Mouse (Mus musculus) thymus, postnatal 14 days (tissue): ENCODE data around the gene Ccdc87.
A peak's percentile ranks its signal among the peaks of the same experiment; 100 is the strongest.

Experiments used
- DNase-seq: peaks from one replicate; pipeline ENCODE4 v3.0.0; 2021

The Ccdc87 gene

GRCm38 (mm10) chr19:4839149-4839548 is at the start of gene Ccdc87, which contains the start of gene Ccs:
Gene Ccdc87, plus strand, starts transcription at chr19:4839366.
Gene Ccs, minus strand, starts transcription at chr19:4839332.
- DNase-seq, result peak; percentile 95

DNA sequence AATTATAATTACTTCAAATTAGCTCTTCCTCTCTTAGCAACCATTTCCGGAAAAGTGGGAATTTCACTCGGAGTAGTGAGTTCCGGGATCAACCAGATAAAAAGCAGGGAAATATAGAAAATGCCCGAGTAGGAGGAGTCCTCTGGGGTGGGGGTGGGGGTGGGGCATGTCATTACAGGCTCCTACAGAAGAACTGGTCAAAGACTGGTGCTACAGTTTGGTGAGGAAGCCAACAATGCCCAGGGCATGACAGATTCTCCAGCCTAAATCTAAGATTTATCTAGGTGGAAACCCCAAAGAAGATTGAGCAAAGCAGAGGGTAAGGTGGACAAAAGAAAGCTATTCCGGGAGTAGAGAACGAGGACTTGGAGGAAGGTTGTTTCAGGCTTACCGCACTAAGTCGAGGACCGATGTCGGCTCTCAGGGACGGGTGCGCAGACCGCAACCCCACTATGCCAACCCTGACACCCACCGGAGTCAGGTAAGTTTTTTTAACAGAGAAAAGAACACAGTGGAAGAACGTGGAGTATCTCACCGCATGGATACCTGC is 45.8 kb upstream of the Ccdc87 start:
- no peak for DNase-seq

DNA sequence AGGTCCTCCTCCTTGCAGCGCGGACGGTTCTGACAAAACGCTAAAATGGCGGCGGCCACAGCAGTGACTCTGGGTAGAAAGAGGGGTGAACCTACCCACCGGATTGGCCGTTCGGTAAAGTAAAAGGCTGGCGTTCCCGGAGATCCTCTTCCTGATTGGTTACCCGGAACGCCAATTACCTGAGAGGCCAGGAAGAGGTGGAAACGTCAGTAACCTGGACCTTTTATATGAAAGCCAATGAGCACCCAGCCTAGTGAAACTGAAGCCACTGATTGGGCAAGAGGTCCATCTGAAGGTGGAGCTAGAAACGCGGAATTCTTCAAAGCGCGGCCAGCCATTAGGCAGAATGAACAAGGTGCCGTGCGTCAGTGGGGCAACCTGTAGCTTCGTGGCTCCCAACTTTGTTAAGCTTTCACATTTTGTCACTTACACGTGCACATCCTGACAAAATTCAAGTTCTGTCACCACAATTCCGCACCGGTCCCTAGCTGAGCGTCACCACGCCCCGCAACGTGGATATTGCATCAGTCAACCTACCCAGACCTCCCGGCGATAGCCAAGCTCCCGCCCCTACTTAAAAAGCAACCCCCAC is 45.2 kb upstream of the Ccdc87 start, which contains the start of gene Rbm4:
Gene Rbm4, minus strand, starts transcription at position 71 of the 592 bp plus-strand sequence.
- peak; percentile 97 for DNase-seq

GRCm38 (mm10) chr19:4795929-4796328 is 43.2 kb upstream of the Ccdc87 start:
- no peak for DNase-seq

DNA sequence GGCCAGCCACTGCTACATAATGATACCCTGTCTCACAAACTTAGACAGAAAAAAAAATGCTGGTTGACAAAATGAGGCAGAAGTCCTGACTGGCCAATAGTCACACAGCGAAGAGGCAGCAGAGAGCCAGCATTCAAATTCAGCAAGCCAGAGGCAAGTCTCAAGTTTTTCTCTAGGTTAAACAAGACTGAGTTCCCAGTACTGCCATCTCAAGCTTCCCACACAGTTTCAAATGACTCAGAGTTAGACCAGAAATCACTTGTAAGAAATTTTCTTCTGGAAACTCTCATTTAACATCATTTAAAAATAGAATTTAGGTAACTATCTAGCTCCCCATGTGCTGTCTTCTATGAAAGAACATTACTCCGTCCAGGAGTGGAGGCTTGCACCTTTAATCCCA is 41.3 kb upstream of the Ccdc87 start:
- no peak for DNase-seq

GRCm38 (mm10) chr19:4799083-4799482 is 40.1 kb upstream of the Ccdc87 start:
- DNase-seq, result no peak

GRCm38 (mm10) chr19:4802691-4803091 is 36.5 kb upstream of the Ccdc87 start:
- no peak for DNase-seq

DNA sequence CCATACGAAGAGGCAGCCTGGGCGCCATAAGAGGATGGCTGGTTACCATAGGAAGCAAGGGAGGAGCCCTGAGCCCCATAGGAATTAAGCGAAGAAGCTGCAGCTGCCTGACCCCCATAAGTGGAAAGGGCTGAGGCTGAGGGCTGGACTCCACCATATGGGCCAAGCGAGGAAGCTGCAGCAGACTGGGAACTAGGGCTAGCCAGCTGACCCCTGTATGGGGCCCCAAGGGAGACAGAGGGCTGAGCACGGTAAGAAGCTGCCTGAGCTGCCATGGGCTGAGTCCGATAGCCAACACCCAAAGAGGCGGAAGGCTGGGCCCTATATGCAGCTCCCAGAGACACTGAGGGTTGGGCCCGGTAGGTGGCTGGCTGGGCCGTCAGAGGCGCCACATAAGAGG is 35.9 kb upstream of the Ccdc87 start:
- DNase-seq, result no peak

- no peak for DNase-seq
Measured at GRCm38 (mm10) chr19:4810309-4810708, 28.9 kb upstream of the Ccdc87 start.

DNA sequence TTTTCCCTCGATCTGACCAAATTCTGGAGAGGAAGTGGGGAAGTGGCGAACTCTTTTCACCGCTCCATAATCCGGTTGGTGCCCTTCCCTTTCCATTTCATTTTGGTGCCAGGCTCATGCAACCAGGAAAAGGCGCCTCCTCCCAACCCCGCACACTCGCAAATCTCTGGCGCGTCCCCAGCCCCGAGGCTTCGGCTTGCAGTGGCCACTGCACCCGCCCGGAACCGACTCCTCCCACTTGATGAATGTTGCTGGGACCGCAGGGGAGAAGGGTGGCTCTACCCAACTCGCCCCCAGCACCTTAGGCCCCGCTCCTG is 28.5 kb upstream of the Ccdc87 start:
- no peak for DNase-seq

GRCm38 (mm10) chr19:4811063-4811908 is 27.9 kb upstream of the Ccdc87 start, which contains the start of the genes Gm21992 and Rbm14:
Gene Gm21992, minus strand, starts transcription at chr19:4811612.
Gene Rbm14, minus strand, starts transcription at chr19:4811634.
- DNase-seq, result peak; percentile 96

- DNase-seq, result no peak
Measured at GRCm38 (mm10) chr19:4811909-4812242, 27.3 kb upstream of the Ccdc87 start.

- peak; percentile 26 for DNase-seq
Measured at GRCm38 (mm10) chr19:4812334-4812949, 26.7 kb upstream of the Ccdc87 start.

GRCm38 (mm10) chr19:4813015-4813414 is 26.2 kb upstream of the Ccdc87 start:
- DNase-seq, result peak; percentile 52

DNA sequence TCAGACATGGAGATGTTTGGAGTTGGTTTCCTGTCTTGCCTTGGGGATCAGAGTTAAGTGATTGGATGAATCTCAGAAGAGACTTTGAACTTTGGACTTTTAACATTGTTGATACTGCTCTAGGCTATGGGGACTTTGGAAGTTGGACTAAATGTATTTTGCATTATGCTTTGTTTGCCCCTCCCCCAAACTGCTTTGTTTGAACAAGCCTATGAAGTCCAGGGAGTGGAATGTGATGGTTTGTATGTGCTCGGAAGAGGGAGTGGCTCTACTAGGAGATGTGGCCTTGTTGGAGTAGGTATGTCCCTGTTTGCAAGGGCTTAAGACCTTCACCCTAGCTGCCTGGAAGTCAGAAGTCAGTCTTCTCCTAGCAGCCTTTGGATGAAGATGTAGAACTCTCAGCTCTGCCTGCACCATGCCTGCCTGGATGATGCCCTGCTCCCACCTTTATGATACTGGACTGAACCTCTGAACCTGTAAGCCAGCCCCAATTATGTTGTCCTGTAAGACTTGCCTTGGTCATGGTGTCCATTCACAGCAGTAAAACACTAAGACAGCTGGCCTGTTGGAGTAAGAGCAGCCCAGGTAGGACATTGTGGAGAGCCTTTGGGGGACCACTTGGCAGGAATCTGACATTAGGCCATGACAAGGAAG is 21.9 kb upstream of the Ccdc87 start:
- DNase-seq, result no peak

- DNase-seq, result no peak
Measured at GRCm38 (mm10) chr19:4820678-4821303, 18.4 kb upstream of the Ccdc87 start.

DNA sequence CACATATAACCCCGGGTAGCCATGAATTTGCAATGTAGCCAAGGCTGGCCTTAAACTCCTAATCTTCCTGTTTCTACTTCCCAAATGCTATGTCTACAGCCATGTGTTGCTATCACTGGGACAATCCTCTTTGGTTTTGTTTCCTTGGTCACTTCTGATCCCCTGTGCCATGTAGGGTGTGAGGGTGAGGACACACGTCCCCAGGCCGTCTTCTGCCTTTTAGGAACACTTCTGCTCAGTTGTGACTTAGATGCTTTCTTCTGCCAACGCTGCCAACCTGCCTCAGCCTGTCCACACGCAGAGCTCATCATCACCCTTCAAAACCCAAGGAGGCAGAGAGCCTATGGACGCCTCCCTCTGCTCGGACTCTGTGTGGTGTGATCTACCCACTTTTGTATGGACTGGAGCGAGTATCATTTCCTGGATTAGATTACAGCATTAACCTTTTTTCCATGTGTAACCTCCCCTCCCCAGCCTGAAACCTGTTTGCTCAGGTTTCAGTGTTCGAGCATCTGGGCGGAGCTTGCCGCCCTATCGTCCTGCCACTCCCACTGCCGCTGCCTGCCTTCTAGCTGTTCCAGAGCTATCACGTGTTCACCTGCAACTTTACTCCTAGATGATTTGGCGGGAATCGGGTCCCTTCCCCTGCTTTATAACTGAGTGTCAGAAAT is 10.6 kb upstream of the Ccdc87 start:
- DNase-seq, result no peak

- DNase-seq, result no peak
Measured at GRCm38 (mm10) chr19:4829156-4829555, 10.0 kb upstream of the Ccdc87 start.

DNA sequence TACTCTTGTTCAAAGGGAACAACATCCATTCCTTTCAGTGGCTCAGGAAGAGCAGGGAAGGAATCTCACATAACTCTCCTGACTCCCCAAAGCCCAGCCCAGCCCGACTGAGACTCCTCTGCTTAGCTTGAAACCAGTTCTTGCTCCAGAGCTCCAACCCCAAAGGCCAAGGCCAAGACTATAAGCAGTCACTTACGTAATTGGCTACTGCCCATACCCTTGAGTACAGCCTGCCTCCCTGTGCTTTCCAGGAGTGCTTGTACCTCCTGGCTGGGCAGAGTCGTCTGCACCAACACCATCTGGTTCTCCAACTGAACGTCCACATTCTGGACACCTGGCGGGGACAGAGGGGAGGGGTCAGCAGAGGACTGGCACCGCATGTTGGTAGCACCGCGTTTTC is 5.2 kb upstream of the Ccdc87 start:
- no peak for DNase-seq

GRCm38 (mm10) chr19:4836096-4836495 is 3.1 kb upstream of the Ccdc87 start:
- DNase-seq, result no peak

- no peak for DNase-seq
Measured at GRCm38 (mm10) chr19:4837049-4837448, 2.1 kb upstream of the Ccdc87 start.

GRCm38 (mm10) chr19:4838526-4839140 is 533 bp upstream of the Ccdc87 start:
- no peak for DNase-seq
